Mouse (Mus musculus) MEL (cell line): ENCODE data around the gene Btg1.

Experiments used
- CTCF ChIP-seq, 3 experiments: IDR thresholded peaks in 2 of 3; conservative IDR thresholded peaks in 1 of 3; 2 replicates each; pipeline ENCODE4 v1.5.1; 2011 to 2012; ENCODE audit warnings: low read length in 3 of 3, low read depth in 2 of 3, mild to moderate bottlenecking in 2 of 3, improper control_type of control experiment in 1 of 3, inconsistent platforms in 1 of 3, mixed read lengths in 1 of 3, moderate library complexity in 1 of 3; ENCODE audit not compliant: control insufficient read depth in 1 of 3, insufficient read depth in 1 of 3, poor library complexity in 1 of 3, severe bottlenecking in 1 of 3
- EP300 ChIP-seq, 2 experiments: IDR thresholded peaks; 2 replicates each; pipeline ENCODE4 v1.6.1; 2011; ENCODE audit warnings: improper control_type of control experiment in 2 of 2, low read length in 2 of 2, low read depth in 1 of 2, mild to moderate bottlenecking in 1 of 2
- GATA1 ChIP-seq: IDR thresholded peaks from 2 replicates; pipeline ENCODE4 v1.6.1; 2011; ENCODE audit warnings: low read depth, low read length, improper control_type of control experiment
- MAFK ChIP-seq: IDR thresholded peaks from 2 replicates; pipeline ENCODE4 v1.6.1; 2011; ENCODE audit warnings: low read depth, mild to moderate bottlenecking, low read length, improper control_type of control experiment, borderline replicate concordance
- MAX ChIP-seq: IDR thresholded peaks from 2 replicates; pipeline ENCODE4 v1.6.1; 2011; ENCODE audit warnings: low read length, improper control_type of control experiment
- MEF2A ChIP-seq: IDR thresholded peaks from 2 replicates; pipeline ENCODE4 v1.6.1; 2014; ENCODE audit warnings: low read depth, mild to moderate bottlenecking, inconsistent platforms, low read length, improper control_type of control experiment; ENCODE audit not compliant: poor library complexity, insufficient replicate concordance, severe bottlenecking; ENCODE audit errors: extremely low read depth
- MYB ChIP-seq: IDR thresholded peaks from 2 replicates; pipeline ENCODE4 v1.6.1; 2011; ENCODE audit warnings: mild to moderate bottlenecking, low read depth, low read length, improper control_type of control experiment
- POLR2A ChIP-seq, 2 experiments: IDR thresholded peaks; 2 replicates each; pipeline ENCODE4 v1.6.1; 2011 to 2012; ENCODE audit warnings: low read length in 2 of 2, mild to moderate bottlenecking in 2 of 2, control low read depth in 1 of 2, improper control_type of control experiment in 1 of 2, low read depth in 1 of 2, moderate library complexity in 1 of 2; ENCODE audit not compliant: control insufficient read depth in 1 of 2, insufficient read depth in 1 of 2, poor library complexity in 1 of 2
- SMC3 ChIP-seq: IDR thresholded peaks from 2 replicates; pipeline ENCODE4 v1.6.1; 2011; ENCODE audit warnings: low read depth, low read length, improper control_type of control experiment
- TCF12 ChIP-seq: IDR thresholded peaks from 2 replicates; pipeline ENCODE4 v1.6.1; 2014; ENCODE audit warnings: low read depth, mild to moderate bottlenecking, inconsistent platforms, low read length, improper control_type of control experiment, moderate library complexity

- peak; percentile 81 to 89 for TF ChIP-seq EP300 (IDR thresholded peaks at IDR 0.05; ENCODE audit: low read depth in 1 of 2, low read length in 2 of 2)
- TF ChIP-seq POLR2A (IDR thresholded peaks at IDR 0.05; ENCODE audit: control insufficient read depth in 1 of 2, insufficient read depth in 1 of 2, low read depth in 1 of 2, low read length in 2 of 2, poor library complexity in 1 of 2), result no peak
- TF ChIP-seq MAFK, result peak; percentile 37; the same call in 1 of the 2 replicates
- TF ChIP-seq MYB, result no peak
- TF ChIP-seq CTCF (IDR thresholded peaks at IDR 0.05 in 2 of 3, conservative IDR thresholded peaks at IDR 0.05 in 1 of 3; ENCODE audit: control insufficient read depth in 1 of 3, insufficient read depth in 1 of 3, low read depth in 2 of 3, low read length in 3 of 3, poor library complexity in 1 of 3, severe bottlenecking in 1 of 3), result no peak
- no peak for TF ChIP-seq SMC3
- TF ChIP-seq GATA1, result peak; percentile 62
- TF ChIP-seq MEF2A, result no peak
- TF ChIP-seq TCF12, result peak; percentile 91
- no peak for TF ChIP-seq MAX
Observed at GRCm38 (mm10) chr10:96607617-96608185, 9.1 kb upstream of the Btg1 start.
